Mouse (Mus musculus): ENCODE measurements around the gene Sema4b. TPM values are rescaled to one million over a fixed set of nuclear protein-coding genes. Genes with fewer than 3 reads are reported as not detected.
A peak's percentile ranks its signal among the peaks of the same experiment; 100 is the strongest.

The Sema4b gene
- 9.2 and 11.4 TPM in 2 replicates for total RNA-seq (2017)

DNA sequence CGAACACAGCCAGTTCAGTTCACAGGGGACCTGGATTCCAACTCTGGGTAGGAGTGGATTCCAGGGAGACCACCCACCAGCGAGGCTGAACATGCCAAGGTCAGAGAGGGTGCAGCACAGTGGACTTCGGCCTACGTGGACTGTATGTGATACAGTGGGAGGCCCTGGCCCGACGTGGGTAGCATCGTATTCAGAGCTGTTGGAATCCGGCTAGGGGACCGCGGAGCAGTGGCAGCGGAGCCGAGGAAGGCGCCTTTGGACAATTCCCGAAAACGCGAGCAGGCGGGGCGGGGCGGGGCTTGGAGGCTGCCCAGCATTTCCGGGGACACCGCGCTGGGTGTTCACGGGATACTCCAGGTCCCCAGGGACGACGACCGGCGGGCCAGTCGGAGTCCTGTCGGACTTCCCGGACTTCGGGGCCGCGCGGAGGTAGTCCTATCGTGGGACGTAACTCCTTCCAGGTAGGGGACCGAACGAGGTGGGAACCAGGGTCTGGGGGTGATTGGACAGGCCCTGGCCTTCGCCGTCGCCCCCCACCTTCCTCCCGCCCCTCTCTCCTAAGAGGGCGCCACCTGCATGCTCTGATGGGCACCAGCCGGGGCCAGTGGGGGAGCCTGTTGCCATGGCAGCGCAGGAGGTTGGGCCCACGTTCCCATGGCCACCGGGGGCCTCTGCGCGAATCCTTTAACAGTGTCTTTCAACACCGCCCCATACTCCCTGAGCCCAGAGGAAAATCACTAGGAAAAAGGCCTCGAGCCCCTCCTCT, at the start of gene Sema4b:
Gene Sema4b (plus strand): TSS at position 311 of the 766 bp plus-strand sequence.
- peak; percentile 28 to 58; a peak in 1 of 4 replicates for ATAC-seq (replicated peaks in 1 of 2; ENCODE audit: insufficient read depth in 1 of 2, low FRiP score in 2 of 2, low TSS enrichment in 1 of 2, low read depth in 1 of 2, poor library complexity in 2 of 2, severe bottlenecking in 2 of 2)

DNA sequence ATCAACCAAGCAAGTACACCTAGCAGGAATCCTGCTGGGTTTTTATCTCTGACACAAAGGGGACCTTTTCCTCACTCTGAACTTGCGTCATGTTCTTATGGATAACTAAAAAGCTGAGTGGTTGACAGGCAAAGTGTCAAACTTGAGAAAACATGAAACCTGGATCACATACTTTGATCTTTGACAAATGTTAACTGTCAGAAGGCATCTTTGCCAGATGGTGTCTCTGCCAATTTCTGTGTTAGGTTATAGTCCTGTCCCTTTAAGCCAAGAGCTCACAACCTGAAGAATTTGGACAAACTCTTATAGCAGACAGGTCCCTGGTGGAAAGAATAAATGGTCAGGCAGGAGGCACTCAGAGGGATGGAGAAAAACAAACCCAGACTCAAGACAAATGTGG, 48.3 kb upstream of the Sema4b start:
- no peak for ATAC-seq (replicated peaks in 1 of 2; ENCODE audit: insufficient read depth in 1 of 2, low FRiP score in 2 of 2, low TSS enrichment in 1 of 2, low read depth in 1 of 2, poor library complexity in 2 of 2, severe bottlenecking in 2 of 2)

- ATAC-seq (replicated peaks in 1 of 2; ENCODE audit: insufficient read depth in 1 of 2, low FRiP score in 2 of 2, low TSS enrichment in 1 of 2, low read depth in 1 of 2, poor library complexity in 2 of 2, severe bottlenecking in 2 of 2): peak; percentile 61 to 63; a peak in 3 of 4 replicates
Measured at GRCm38 (mm10) chr7:80140815-80141214, 45.8 kb upstream of the Sema4b start.

DNA sequence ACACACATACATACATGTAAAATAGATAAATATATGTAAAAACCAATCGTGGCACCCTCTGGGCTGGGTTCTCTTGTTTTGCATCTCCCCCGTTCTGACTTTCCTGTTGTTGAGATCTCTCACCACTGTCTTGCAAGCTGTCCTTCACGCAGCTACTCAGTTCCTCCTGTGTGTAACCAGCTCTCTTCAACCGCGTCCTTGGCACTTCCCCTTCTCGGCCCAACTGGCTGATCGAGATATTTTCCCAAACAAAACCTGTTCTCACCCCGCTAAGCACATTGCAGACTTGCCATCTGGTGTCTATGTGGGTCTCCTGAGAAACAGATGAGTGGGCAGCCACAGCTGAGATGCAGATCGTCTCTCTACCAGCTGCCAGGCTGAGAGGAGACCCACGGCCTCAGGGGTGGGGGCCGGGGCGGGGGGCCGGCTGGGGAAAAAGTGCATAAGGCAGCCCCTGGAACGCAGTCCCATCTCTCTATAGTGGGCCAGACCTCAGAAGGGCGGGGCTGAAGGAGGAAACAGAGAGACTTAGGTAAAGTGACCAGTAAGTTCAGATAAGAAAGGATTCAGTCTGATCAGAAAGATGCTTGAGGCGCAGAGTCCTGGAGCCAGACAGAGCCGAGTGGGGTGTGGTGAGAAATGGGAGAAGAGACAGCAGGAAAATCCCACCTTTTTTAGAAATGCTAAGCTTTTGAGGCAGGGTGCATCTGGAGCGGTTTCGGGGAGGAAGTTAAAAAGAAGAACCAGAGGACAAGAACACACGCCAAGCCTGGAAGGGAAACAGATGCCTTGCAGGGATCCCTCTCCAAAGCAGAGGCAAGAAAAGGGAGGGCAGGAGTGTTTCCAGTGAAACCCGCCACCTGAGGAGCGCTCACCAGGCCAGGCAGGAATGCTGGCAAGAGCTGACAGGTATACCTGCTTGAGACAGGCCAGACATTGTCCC, 43.0 kb upstream of the Sema4b start:
- ATAC-seq (replicated peaks in 1 of 2; ENCODE audit: insufficient read depth in 1 of 2, low FRiP score in 2 of 2, low TSS enrichment in 1 of 2, low read depth in 1 of 2, poor library complexity in 2 of 2, severe bottlenecking in 2 of 2): peak; percentile 74 to 83

DNA sequence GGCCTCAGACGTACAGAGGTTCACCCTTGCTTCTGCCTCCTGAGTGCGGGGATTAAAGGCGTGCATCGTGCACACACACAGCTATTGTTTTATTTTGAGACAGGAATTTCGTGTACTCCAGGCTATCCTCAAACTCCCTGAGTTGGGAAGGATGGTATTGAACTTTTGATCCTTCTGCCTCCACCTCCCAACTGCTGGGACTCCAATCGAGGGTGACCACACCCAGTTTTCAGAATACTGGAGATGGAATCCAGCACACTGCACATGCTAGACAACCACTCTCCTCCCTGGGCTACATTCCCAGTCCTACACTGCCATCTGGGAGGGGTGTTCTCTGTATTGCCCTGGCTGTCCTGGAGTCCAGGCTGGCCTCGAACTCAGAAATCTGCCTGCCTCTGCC, 41.9 kb upstream of the Sema4b start:
- no peak for ATAC-seq (replicated peaks in 1 of 2; ENCODE audit: insufficient read depth in 1 of 2, low FRiP score in 2 of 2, low TSS enrichment in 1 of 2, low read depth in 1 of 2, poor library complexity in 2 of 2, severe bottlenecking in 2 of 2)

DNA sequence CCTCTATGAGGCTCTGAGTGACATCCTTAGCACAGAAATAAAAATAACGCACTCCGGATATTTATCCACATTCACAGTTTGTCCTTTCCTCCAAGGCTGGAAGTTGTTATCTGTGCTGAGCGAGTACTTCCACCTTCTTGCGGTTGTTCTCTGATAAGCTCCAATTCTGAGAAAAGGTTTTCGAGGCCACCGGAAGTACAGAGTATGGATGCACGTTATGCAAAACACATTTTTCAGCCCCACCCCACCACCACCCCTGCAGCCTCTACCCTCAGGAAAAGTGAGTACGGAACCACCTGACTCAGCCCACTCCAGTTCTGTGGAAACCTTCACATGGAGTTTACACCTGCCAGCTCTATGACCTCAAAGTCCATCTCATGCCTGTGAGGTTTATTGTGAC, 40.6 kb upstream of the Sema4b start:
- ATAC-seq (replicated peaks in 1 of 2; ENCODE audit: insufficient read depth in 1 of 2, low FRiP score in 2 of 2, low TSS enrichment in 1 of 2, low read depth in 1 of 2, poor library complexity in 2 of 2, severe bottlenecking in 2 of 2): peak; percentile 19; a peak in 1 of 4 replicates

- ATAC-seq (replicated peaks in 1 of 2; ENCODE audit: insufficient read depth in 1 of 2, low FRiP score in 2 of 2, low TSS enrichment in 1 of 2, low read depth in 1 of 2, poor library complexity in 2 of 2, severe bottlenecking in 2 of 2): no peak
Measured at GRCm38 (mm10) chr7:80149356-80149755, 37.3 kb upstream of the Sema4b start.

DNA sequence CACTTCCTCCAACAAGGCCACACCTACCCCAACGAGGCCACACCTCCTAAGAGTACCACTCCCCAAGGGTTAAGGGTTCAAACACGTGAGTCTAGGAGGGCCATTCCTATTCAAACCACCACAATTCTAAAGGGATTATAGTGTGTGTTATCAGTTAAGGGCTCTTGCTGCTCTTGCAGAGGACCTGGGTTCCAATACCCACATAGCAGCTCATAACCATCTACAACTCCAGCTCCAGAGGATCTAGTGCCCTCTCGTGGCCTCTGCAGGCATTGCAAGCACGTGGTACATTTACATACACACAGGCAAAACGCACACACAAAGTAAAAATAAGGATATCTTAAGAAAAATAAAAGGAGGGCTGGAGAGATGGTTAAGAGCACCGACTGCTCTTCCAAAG, 34.5 kb upstream of the Sema4b start:
- ATAC-seq (replicated peaks in 1 of 2; ENCODE audit: insufficient read depth in 1 of 2, low FRiP score in 2 of 2, low TSS enrichment in 1 of 2, low read depth in 1 of 2, poor library complexity in 2 of 2, severe bottlenecking in 2 of 2): no peak

- ATAC-seq (replicated peaks in 1 of 2; ENCODE audit: insufficient read depth in 1 of 2, low FRiP score in 2 of 2, low TSS enrichment in 1 of 2, low read depth in 1 of 2, poor library complexity in 2 of 2, severe bottlenecking in 2 of 2): no peak
Measured at GRCm38 (mm10) chr7:80152756-80153155, 33.9 kb upstream of the Sema4b start.

DNA sequence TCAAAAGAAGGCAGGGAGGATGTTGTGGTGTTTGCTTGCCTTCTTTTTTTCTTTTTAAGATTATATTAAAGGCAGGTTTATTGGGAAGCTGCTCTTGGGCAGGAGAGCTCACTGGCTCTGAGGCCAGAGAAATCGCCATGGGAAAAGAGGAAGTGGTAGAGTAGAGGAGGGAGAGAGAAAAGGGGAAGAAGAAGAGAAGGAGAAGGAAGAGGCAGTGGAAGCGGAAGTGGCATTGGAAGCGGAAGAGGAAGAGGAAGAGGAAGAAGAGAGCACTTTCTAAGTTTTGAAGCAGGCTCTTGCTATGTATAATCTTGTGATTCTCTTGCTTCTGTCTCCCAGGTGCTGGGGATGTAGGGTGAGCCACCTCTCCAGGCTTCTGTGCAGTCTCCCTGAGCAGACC, 32.0 kb upstream of the Sema4b start:
- peak; percentile 63 to 74; a peak in 3 of 4 replicates for ATAC-seq (replicated peaks in 1 of 2; ENCODE audit: insufficient read depth in 1 of 2, low FRiP score in 2 of 2, low TSS enrichment in 1 of 2, low read depth in 1 of 2, poor library complexity in 2 of 2, severe bottlenecking in 2 of 2)

DNA sequence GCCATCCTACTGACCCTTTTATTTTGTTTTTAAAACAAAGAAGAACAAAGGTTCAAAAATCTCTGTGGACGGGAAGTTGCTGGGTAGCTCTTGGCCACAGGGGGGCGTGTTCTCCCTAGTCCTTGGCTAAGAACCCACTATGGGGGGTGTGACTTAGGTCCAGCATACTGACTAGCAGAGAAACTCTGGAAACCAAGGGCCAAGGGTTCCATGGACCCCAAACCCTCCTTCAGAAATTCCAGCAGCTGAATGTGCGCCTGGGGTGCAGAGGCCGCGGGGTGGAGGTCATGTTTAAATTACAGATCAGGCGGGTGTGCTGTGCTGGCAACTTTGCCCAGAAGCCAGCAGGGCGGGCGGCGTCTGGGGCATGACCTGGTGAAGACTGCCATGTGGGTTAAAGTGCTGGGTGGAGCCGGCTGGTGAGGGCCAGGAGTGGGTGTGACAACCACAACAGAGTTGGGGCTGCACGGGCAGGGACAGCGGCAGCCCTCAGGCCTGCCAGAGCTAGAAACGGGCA, 29.9 kb upstream of the Sema4b start:
- peak in 1 of 2 experiments; percentile 35; a peak in 2 of 4 replicates for ATAC-seq (replicated peaks in 1 of 2; ENCODE audit: insufficient read depth in 1 of 2, low FRiP score in 2 of 2, low TSS enrichment in 1 of 2, low read depth in 1 of 2, poor library complexity in 2 of 2, severe bottlenecking in 2 of 2)

GRCm38 (mm10) chr7:80158496-80159268, 28.0 kb upstream of the Sema4b start:
- no peak for ATAC-seq (replicated peaks in 1 of 2; ENCODE audit: insufficient read depth in 1 of 2, low FRiP score in 2 of 2, low TSS enrichment in 1 of 2, low read depth in 1 of 2, poor library complexity in 2 of 2, severe bottlenecking in 2 of 2)

DNA sequence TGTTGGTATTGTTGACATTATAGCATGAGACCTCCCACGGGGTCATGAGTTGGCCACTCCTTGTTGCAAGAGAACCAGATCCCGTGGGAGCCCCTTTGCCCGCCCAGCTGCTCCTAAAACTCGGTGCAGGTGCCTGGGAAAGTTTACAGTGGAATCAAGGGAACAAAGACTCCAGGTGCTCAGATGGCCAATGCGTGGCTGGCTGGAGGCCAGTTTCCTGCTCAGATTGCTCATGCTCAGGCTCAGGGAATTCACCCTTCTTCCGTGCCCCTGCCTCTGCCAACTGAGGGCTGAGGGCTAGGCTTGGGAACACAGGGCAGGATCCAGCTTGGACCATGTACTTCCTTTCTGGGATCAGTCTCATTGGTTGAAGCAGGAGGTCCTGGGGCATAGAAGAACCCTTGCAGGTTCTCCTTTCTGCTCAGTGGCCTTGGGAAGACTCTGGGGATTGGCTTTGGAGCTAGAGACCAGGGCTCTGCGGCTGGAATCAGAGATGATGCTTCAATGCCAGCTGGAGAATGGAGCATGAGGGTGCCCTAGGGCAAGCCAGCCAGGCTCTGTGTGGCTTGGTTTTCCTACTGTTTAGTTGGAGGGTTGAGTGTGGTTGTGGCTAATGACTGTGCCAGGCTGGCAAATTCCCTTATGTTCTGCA, 26.2 kb upstream of the Sema4b start:
- ATAC-seq (replicated peaks in 1 of 2; ENCODE audit: insufficient read depth in 1 of 2, low FRiP score in 2 of 2, low TSS enrichment in 1 of 2, low read depth in 1 of 2, poor library complexity in 2 of 2, severe bottlenecking in 2 of 2): no peak

- ATAC-seq (replicated peaks in 1 of 2; ENCODE audit: insufficient read depth in 1 of 2, low FRiP score in 2 of 2, low TSS enrichment in 1 of 2, low read depth in 1 of 2, poor library complexity in 2 of 2, severe bottlenecking in 2 of 2): peak; percentile 9 to 25; a peak in 1 of 4 replicates
Measured at GRCm38 (mm10) chr7:80160945-80161306, 25.7 kb upstream of the Sema4b start.

DNA sequence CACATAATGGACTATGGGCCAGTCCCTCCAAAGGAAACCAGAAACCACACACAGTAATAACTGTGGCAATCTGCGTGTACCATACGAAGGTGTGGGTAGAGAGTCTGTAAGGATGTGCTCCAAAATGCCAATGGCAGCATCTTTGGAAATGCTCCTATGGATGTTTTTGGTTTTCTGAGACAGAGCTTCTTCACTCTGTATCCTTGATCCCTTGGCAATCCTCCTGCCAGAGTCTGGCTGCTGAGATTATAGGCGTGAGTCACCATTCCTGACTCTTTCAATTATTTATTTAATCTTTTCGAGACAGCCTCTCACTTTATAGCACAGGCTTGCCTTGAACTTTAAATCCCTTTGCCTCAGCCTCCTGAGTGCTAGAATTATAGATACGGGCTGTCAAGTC, 21.2 kb upstream of the Sema4b start:
- ATAC-seq (replicated peaks in 1 of 2; ENCODE audit: insufficient read depth in 1 of 2, low FRiP score in 2 of 2, low TSS enrichment in 1 of 2, low read depth in 1 of 2, poor library complexity in 2 of 2, severe bottlenecking in 2 of 2): no peak

DNA sequence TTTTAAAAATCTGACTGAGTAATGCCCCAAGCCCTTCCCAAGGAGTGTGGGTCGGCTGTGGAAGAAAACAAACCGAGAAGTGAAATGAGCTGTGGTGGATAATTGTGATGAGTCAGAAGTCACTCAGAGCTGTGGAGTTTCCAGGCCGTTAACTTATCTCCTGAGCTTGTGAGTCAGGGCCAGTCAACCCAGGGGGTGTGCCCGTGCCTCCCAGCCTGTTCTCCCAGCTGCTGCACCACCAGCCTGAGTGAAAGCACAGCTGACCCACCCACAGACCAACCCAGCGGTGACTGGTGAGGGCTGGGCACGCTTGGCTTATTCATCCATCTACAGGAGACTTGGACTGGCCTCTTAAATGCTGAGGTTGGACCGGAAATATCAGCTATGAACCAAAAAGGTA, 19.9 kb upstream of the Sema4b start:
- peak; percentile 32 to 75 for ATAC-seq (replicated peaks in 1 of 2; ENCODE audit: insufficient read depth in 1 of 2, low FRiP score in 2 of 2, low TSS enrichment in 1 of 2, low read depth in 1 of 2, poor library complexity in 2 of 2, severe bottlenecking in 2 of 2)

GRCm38 (mm10) chr7:80169847-80170246, 16.8 kb upstream of the Sema4b start:
- no peak for ATAC-seq (replicated peaks in 1 of 2; ENCODE audit: insufficient read depth in 1 of 2, low FRiP score in 2 of 2, low TSS enrichment in 1 of 2, low read depth in 1 of 2, poor library complexity in 2 of 2, severe bottlenecking in 2 of 2)
